Mouse (Mus musculus) cerebellum, adult 9-10 months (tissue): ENCODE results near the gene Cdc42.
A peak's percentile ranks its signal among the peaks of the same experiment; 100 is the strongest.

Experiments
- DNase-seq: peaks from one replicate; pipeline ENCODE4 v3.0.0; 2022

The Cdc42 gene

DNA sequence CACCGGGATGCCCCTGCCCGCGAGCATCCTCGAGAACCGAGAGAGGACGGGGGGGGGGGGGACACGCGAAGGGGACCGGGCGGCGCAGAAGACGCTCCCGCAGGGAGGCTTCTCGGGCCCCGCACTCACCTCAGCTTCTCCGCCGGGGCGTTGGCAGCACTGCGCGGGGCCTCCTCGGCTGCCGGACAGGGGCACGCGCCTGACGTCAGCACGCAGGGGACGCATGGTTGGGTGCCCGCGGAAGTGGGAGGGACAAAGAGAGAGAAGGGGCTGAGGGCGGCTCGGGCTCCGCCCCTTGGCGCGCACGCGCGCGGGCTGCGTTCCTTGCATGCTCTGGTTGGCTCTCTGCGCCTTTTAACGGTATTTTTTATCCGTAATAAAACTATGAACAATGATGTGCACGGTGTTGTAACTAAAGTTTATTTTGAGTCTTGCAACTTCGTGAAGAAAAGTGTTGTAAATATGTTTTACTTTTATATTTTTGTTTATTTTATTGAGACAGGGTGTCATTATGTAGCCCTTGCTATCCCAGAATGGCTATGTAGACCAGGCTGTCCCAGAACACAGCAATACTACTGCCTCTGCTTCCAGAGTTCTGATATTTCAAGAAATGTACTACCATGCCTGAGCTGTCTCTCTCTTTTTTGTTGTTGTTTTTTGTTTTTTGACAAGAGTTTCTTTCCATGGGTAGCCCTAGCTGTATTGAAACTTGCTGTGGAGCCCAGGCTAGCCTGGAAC, at the start of gene Cdc42:
Cdc42 (minus strand) TSS at position 204 of the 738 bp plus-strand sequence.
- DNase-seq: peak; percentile 98

DNA sequence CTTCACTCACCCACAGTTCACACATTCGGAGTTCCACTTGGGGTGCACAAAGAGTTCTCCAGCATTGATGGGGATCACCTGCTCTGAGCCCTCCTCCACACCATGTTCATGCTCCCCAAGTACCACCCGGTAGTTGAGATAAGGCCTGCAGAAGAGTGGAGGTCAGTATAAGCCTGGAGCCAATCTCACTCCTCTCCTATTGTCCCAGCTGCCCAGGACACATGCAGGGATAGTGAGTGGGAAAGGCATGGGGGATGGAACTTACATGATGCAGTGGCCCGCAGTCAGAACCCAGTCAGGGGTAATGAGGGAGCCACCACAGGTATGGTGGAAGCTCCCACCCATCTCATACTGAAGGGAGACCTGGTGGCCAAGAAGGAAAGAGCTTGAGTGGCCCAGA, 48.1 kb upstream of the Cdc42 start:
- DNase-seq: no peak

DNA sequence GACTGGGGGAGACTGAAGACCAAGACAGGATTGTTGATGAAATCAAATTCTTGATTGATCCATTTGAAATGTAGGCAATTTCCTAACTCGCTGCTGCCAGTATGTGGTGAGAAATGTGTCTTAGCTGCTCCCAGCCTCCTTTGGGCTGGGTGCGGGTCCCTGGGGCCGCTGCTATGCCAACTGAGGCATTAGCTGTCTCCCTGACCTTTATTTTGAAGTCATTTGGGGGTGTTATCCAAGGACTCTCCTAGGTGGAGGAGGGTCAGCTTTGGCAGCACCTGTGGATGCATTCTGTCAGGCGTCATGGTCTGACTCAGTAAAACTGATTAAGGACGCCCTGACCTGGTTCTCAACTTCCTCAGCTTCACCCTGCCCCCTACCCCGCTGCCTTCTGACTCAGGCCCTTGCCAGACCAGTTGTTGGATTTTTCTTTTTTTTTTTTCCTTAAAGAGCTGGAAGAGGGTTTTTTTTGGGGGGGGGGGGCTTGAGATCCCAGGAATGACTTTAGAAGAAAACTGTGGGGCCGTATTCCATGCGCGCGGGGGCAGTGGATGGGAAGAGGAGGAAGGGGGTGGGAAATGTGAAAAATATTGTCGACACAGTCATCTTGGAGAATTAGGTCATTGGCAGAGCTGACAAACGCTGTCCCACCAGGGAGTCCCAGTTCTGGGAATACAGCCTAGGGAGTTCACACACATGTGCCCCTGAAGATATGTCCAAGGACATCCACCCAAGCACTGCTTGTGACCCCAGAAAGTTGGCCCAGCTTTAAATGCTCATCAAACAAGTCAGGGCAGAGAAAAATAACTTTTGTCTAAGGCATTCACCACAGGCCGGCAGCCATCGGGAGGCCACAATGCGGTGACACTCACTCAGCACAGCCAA, 39.4 kb upstream of the Cdc42 start:
- peak; percentile 83 for DNase-seq

DNA sequence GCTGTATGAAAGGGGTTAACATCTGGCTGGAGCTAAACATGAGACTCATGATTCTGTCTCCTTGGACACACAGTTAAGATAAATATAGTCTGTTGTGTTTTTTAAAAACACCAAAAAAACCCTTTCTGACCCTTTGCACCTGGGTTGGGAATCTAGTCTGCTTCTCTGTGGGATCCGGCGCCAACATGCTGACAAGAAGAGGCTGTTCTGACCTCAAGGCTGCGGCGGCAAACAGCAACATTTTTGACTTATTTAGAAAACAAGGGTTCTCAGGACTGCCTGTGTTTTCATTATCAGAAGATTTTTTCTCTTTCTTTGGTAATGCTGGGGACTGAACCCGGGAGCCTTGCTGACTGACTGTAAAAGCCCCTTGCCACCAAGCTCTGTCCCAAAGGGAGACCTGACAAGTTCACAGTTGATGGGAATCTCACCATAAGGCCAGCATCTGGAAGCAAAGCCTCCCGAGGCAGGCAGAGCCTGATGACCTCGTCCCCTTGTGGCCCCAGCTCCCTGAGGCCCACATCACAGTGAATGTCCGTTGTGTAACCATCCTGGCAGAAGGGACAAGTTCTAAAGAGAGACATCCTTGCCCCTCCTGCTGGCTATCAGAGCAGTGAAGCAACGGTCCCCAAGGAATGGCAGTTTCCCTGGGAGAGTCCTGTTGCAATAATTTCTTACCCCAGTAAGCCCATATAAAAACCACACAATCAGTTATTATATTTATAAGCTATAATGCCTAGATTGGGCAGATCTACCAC, 36.0 kb upstream of the Cdc42 start:
- no peak for DNase-seq

DNA sequence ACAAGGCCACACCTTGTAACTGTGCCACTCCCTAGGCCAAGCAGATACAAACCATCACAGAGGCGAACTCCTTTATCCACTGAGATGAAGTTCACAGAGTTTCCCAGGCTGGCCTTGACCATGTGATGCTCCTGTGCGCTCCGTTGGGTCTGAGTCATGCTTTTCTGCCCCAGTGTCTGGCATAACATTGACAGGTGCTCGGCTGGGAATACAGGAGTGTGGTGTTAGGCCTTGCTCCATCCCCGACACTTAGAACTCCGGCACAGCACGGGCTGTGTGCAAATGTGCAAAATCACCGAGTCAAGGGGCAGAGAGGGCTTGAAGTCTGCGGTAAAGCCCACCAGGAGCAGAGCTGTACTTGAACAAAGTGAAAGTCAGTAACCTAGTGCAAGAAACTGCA, 35.4 kb upstream of the Cdc42 start:
- no peak for DNase-seq

DNA sequence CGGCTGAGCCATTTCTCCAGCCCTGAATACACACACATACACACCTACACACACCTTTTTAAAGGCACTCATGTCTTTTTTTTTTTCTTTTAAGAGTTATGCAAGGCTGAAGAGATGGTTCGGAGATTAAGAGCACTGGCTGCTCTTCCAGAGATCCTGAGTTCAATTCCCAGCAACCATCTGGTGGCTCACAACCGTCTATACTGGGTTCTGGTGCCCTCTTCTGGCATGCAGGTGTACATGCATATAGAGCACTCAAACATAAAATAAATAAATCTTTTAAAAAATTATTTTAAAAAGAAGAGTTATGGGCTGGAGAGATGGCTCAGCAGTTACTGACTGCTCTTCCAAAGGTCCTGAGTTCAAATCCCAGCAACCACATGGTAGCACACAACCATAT, 33.8 kb upstream of the Cdc42 start:
- DNase-seq: peak; percentile 6

DNA sequence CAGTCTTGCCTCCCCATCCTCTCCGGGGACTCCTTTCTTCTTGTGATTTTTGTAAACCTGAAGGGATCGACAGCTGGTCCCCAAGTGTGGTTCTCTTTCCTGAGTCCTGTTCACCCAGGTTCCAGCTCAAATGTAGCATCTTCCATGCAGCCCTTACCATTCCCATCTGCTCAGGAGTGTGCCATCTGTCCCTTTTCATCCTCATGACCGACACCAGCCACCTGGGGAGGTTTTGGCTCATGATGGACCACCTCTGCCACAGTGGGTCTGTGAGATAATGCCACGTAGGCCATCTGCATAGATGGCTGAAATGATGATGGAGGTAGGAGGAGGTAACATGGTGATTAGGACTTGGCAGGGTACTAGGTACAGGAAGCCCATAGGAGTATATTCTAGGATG, 32.7 kb upstream of the Cdc42 start:
- DNase-seq: peak; percentile 67

DNA sequence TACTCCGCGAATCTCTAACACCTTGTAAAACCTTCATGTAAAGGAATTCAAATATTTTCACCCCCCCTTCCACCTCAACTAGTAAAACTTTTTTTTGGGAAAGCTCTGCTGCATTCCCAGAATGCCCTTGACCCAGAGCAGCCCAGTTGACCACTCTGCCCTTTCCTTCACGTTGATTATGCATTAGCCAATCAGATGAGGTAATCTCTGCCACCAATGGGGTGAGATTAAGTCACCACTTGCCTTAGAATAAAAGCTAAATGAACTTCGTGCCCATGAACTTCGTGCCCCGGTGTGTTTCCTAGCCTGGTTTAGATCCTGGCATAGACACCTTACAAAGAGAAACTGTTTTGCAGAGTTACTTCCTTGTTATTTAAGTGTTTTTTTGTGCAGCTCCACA, 31.5 kb upstream of the Cdc42 start:
- no peak for DNase-seq

DNA sequence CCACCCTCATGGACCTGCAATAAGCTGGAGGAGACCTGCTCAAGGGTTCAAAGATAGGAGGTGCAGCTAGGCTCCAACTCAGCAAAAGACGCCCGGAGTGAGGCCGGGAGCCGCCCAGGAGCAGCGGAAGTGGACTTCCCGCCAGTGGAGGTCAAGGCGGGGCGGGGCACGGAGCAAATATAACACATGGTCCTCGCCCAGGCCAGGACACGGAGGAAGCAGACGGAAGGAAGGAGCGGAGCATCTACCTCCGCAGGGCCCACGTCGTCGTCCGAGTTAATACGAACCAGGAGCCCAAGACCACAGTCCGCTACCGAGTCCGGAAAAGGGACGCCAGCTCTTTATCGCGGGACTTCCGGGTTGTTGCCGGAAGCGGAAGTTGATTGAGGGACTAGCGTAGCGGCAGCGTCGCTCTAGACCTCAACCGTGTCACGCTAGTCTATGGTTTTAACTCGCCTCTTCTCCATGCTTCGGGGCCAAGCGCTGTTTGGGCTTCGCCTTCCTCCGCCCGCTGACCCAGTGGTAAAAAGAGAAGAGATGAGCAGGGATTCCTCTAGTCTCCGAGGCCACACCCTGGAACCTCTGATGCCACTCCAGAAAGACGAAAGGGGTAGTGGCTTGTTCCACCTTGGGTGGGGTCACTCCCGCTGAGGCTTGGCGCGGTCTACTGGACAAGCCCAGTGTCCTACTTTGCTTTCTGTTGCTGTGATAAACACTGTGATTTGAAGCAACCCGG, 30.7 kb upstream of the Cdc42 start:
- peak; percentile 87 for DNase-seq

DNA sequence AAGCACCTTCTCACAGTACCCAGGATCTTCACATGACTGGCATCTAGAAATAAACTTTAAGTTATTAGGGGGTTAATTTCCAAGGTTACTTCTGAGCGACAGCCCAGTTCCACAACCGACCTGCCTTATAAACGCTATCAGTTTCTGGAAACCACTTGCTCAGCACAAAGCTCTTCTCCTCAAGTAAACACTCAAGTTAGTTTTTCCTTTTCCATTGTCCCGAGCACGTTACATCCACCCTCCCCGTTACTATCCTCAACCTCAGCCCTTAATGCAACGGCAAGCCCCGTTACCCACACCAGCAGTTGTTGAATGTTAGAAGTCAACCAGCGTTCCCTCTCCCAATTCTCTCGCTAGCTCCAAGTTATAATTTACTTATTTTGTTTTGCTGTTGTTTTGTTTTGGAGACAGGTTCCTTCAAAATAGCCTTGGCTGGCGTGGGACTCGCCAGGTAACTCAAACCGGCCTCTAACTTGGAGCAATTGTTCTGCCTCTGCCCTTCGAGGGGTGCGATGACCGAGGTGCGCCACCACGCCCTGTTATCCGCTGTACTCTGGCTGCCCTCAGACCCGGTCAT, 30.1 kb upstream of the Cdc42 start:
- DNase-seq: no peak

DNA sequence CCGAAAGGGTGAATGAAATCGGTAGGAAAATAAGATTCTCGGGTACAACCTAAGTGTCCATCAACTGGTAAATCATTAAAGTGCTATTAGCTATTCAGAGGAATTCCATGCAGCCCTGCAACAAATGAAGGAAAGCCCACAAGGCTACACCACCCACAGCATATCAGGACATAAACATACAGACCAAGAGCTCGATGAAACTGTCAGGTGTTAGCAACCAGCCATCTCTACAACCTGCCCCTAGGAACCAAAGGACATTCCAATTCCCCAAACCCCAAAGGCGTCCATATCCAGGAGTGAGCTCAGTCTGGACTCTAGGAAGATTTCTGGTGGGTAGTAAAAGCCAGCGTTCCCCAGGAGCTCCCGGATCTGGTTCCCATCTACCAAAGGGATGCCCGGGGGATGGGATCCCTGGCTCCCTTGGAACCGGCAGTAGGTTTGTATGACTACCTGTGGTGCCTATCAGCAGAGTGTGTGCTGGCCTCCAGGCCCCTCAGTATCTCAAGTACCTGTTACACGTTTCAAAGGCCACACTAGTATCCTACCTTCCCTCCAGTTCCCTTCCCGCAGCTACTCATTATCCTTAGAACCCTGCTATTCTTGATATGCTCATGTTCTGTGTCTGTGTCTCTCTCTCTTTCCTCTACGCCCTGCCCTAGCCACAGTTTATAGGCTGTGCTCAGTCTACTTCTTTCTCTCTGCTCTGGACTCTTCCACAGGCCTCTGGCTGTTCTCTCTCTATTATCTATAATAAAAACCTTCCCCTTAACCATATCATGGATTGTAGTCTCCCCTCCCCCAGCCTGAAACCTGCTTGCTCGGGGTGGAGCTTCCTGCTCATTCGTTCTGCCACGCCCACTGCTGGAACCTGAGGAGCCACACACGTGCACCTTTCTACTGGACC, 23.4 kb upstream of the Cdc42 start:
- no peak for DNase-seq

DNA sequence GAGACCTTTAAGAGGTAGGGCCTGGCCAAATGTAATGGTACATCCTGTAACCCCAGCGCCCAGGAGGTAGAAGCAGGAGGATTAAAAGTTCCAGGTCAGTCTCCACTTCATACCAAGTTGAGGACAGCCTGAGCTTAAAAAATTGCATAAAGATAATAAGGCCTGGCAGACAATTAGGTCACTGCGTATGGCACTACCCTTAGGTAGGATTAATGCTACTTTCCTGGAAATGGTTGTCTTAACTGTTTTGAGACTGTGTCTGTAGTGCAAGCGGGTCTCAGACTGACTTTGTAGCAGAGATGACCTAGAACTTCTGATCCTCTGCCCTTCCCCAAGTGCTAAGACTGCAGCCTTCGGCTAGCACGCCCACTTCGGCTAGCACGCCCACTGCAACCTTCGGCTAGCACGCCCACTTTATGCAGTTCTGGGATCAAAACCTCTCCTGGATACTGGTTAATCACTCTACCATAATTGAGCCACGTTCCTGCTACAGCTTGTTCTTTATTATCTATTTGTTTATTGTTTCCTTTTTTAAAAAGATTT, 22.3 kb upstream of the Cdc42 start:
- DNase-seq: no peak

DNA sequence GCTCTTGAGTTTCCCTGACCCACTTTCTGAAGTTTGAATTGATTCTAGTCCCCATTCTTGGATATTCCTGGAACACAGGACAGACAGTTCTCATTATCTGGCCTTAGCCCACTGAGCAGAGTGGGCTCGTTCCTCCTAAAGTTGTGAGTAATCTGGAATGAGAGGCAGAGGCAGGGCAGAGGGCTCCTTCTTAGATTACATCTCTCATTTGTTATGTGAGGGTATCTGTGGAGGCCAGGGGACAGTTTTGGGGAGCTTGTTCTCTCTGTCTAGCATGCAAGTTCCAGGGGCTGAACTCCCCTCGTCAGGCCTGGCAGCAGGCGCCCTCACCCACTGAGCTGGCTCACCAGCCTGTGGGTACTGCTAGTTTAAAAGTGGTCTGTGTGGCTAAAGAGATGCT, 21.6 kb upstream of the Cdc42 start:
- no peak for DNase-seq

DNA sequence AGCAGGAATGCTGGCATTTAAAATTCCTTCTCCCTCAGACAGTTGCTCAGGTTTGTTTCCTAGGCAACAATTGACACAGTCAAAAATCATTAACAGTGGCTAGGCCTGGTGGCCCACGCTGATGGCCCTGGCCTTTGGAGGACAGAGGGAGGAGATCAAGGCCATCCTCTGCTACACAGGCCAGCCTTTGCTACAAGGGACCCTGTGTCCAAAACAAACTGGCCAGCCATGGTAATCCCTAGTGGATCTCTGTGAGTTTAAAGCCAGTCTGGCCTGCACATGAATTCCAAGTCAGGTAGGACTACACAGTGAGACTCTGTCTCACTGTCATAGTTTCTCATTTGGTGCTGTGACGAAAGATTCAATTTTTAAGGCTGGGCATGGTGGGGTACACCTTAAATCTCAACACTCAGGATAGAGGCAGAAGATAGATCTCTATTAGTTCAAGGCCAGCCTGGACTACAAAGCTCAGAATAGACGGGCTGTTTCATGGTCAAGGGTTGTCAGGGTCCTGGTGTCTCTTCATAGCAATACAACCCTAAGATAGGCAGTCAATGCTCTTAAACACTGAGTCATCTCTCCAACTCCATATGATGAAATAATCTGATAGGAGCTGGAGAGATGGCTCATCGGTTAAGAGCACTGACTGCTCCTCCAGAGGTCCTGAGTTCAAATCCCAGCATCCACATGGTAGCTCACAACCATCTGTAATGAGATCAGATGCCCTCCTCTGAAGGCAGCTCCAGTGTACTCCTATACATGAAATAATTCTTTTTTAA, 20.2 kb upstream of the Cdc42 start:
- DNase-seq: no peak

DNA sequence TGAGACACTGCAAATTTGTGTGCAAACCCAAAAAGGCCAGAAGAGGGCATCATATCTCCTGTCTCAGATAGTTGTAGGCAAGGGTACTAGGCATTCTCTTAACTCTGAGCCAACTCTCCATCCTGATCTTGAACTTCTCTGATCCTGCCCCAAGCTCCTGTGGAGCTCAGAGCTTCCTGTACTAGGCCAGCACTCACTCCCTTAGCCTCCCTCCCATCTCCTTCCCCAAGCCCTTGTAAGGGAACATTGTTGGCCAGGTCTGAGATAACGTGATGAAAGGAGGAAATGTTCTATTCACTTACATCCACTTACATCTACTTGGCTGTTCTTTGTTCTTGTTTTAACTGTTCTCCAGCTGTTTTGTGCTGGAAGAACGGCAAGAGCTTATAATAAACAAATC, 19.3 kb upstream of the Cdc42 start:
- DNase-seq: no peak

DNA sequence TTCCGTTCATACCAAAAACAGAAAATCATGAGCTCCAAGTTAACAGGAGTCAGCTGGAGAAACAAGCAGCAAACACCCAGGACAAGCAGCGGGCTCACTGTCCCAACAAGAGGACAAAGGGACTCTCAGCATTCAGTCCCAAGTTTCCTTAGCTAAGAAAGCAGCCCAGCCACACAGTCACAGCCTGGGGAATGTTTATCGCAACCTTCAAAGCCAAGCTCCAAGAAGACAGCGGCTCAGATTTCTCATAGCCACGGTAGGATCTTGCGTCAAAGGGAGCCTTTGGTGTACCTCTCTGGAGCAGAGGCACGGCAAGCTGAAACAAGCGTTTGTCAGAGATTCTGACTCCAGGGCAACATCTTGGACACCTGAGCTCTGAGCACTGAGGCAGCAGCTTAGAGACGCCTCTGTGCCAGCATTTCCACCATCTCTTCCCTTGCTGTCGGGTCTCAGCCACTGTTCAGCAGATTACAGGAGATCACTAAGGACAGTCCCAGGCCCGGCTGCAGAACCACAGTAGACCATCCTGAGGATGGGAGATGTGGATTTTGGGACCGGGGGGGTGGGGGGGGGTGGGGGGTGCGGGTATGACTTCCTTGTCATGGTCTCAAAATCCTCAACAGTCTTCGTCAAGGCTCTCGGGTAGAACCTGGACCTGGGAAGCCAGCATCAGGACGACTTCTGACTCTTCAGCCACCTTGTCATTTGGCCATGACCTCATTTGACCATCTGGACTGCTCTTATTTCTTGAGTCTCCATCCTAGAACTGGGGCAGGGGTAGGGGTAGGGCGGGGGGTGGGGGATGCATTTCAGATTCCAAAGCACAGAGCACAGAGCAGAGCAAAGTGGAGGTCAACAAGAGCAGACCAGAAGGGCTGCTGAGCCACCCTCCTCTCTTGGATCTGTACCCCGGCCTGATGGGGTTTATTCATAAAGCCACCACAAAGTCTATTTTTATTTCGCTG, 18.1 kb upstream of the Cdc42 start:
- peak; percentile 69 for DNase-seq

DNA sequence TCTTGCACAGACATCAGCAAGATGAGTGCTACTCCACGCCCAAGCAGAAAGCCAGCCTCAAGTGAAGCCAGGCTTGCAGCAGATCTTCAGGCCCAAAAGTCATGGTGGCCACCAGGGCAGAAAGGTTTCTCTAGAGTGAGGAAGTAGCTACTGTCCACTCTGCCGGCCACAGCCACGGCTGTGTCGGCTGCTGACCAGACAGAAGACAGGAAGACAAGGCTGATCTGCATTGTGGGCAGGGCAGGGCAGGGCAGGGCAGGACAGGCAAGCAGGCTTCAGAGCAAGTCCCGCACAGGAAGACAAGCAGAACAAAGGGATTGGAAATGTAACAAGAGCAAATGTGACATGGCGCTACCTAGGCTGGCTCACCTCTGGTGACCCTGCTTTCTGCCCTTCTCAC, 16.2 kb upstream of the Cdc42 start:
- no peak for DNase-seq

DNA sequence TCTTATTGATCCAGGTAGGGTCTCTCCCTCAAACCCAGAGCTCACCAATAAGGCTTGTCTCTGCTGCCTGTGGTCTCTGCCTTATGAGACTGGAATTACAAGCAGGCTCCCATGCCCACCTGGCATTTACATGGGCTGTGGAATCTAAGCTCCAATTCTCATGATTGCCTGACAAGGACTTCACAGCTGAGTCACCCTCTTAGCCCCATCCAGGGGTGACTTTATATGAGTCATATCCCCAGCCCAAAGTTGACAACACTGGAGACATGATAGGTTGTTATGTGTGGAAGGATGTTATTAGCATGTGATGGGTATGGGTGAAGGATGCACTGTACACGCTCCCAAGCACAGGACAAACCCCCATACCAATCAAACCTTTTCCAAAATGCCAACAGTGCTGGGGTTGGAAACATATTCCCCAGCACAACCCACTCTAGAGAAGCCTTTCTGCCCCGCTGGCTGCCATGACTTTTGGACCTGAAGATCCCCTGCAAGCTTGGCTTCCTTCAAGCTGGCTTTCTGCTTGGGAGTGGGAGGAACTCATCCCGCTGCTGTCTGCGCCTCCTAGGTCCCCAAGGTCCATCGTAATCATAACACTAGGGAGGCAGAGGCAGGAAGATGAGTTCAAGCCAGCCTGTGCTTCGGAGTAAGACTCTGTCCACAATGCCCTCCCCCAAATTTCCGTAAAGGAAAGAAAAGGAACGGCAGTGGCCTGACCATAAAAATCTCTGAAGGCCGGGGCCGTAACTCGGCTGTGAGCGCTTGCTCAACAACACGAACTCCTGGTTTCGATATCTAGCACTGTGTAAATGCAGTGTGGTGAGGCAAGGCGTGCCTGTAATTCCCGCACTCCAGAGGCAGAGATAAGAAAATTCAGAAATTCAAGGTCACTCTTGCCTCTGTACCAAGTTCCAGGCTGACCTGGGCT, 14.3 kb upstream of the Cdc42 start:
- no peak for DNase-seq
